Mouse (Mus musculus) c-Kit-negative CD71-positive TER-119-positive erythroid progenitor cells, embryonic 14.5 days (primary cell): ENCODE data around the gene Sumf1.

Experiments
- DNase-seq: peaks from one replicate; pipeline ENCODE4 v3.0.0-alpha.2; 2013; ENCODE audit warnings: low read depth, low spot score

The Sumf1 gene

GRCm38 (mm10) chr6:108184847-108185684 lies at the start of gene Sumf1:
Sumf1 (minus strand) TSS chr6:108185582.
- DNase-seq: peak; percentile 76

GRCm38 (mm10) chr6:108234536-108234935 lies 49.2 kb upstream of the Sumf1 start:
- DNase-seq: no peak

GRCm38 (mm10) chr6:108233070-108233469 lies 47.7 kb upstream of the Sumf1 start:
- DNase-seq: no peak

GRCm38 (mm10) chr6:108231892-108232710 lies 46.7 kb upstream of the Sumf1 start:
- DNase-seq: no peak

- DNase-seq: no peak
Measured at GRCm38 (mm10) chr6:108230608-108231007, 45.2 kb upstream of the Sumf1 start.

- no peak for DNase-seq
Measured at GRCm38 (mm10) chr6:108228601-108229000, 43.2 kb upstream of the Sumf1 start.

- no peak for DNase-seq
Measured at GRCm38 (mm10) chr6:108228048-108228447, 42.7 kb upstream of the Sumf1 start.

- no peak for DNase-seq
Measured at GRCm38 (mm10) chr6:108227461-108227860, 42.1 kb upstream of the Sumf1 start.

GRCm38 (mm10) chr6:108226230-108226629 lies 40.8 kb upstream of the Sumf1 start:
- no peak for DNase-seq

GRCm38 (mm10) chr6:108225027-108225426 lies 39.6 kb upstream of the Sumf1 start:
- no peak for DNase-seq

- no peak for DNase-seq
Measured at GRCm38 (mm10) chr6:108224361-108224760, 39.0 kb upstream of the Sumf1 start.

- no peak for DNase-seq
Measured at GRCm38 (mm10) chr6:108222875-108223274, 37.5 kb upstream of the Sumf1 start.

- no peak for DNase-seq
Measured at GRCm38 (mm10) chr6:108222435-108222834, 37.1 kb upstream of the Sumf1 start.

GRCm38 (mm10) chr6:108217987-108218386 lies 32.6 kb upstream of the Sumf1 start:
- DNase-seq: no peak

GRCm38 (mm10) chr6:108216832-108217231 lies 31.4 kb upstream of the Sumf1 start:
- no peak for DNase-seq

GRCm38 (mm10) chr6:108216091-108216490 lies 30.7 kb upstream of the Sumf1 start:
- DNase-seq: no peak

GRCm38 (mm10) chr6:108214294-108214925 lies 29.0 kb upstream of the Sumf1 start:
- DNase-seq: no peak

GRCm38 (mm10) chr6:108213481-108214293 lies 28.3 kb upstream of the Sumf1 start:
- no peak for DNase-seq

- peak; percentile 75 for DNase-seq
Measured at GRCm38 (mm10) chr6:108212881-108213295, 27.5 kb upstream of the Sumf1 start, which contains the start of gene Itpr1. Itpr1 (plus strand) TSS chr6:108213096.

GRCm38 (mm10) chr6:108211896-108212880 lies 26.8 kb upstream of the Sumf1 start:
- DNase-seq: peak; percentile 15
